In genomic region chr2:32134039-32134438, GRCm38 (mm10) we compare ENCODE assay signal across 8 mouse cellular contexts. TPM values are rescaled to one million over a fixed set of nuclear protein-coding genes. Genes with fewer than 3 reads are reported as not detected.
DNase-seq lines count a peak whose midpoint lies in the region; ATAC-seq and TF ChIP-seq lines count a peak whose summit lies in the region.

No protein-coding gene starts in this region.

- H3K4me1 ChIP-seq in hindbrain, embryonic 11.5 days (replicated peaks; ENCODE audit: control insufficient read depth, insufficient read depth, low read length) = no peaks in the 10 kb centered on the region
- H3K4me1 ChIP-seq in hindbrain, embryonic 16.5 days (ENCODE audit: control insufficient read depth, insufficient read depth, low read depth, low read length) = peaks cover 7% of the 10 kb centered on the region
- peaks cover 8% of the 10 kb centered on the region for H3K4me1 ChIP-seq in intestine, embryonic 15.5 days (replicated peaks)
- no peaks in the 10 kb centered on the region; the same call in 1 of the 2 replicates for H3K4me1 ChIP-seq in testis, adult 2 months (ENCODE audit: control insufficient read depth, insufficient read depth, low read length)

- no peak overlapping the region for H3K9ac ChIP-seq in hindbrain, embryonic 11.5 days (ENCODE audit: low read depth, low read length)
- H3K9ac ChIP-seq in hindbrain, embryonic 16.5 days (ENCODE audit: low read depth, low read length) = no peak overlapping the region
- no peak overlapping the region for H3K9ac ChIP-seq in intestine, embryonic 15.5 days

- no peak for TF ChIP-seq POLR2A in testis, adult 2 months (IDR thresholded peaks at IDR 0.05; ENCODE audit: control insufficient read depth, low read depth, low read length)

- peak; percentile 48; the same call in 1 of the 2 replicates for TF ChIP-seq CTCF in testis, adult 2 months (IDR thresholded peaks at IDR 0.05; ENCODE audit: control insufficient read depth, insufficient read depth, insufficient replicate concordance, low read depth, low read length)

- peak; percentile 87 for DNase-seq in hindbrain, embryonic 11.5 days (ENCODE audit: low spot score)
- peak; percentile 90 for DNase-seq in c-Kit-positive CD71-negative TER-119-negative erythroid progenitor cells, embryonic 14.5 days (ENCODE audit: low read depth)
- DNase-seq in left cerebral cortex, postnatal 36 days (ENCODE audit: low spot score in 2 of 2) = peak; percentile 82 to 89
- peak; percentile 95 for DNase-seq in naive thymus-derived CD4-positive, alpha-beta T cell, adult 2 months (ENCODE audit: low read depth)

- no peaks in the 10 kb centered on the region for H3K27me3 ChIP-seq in hindbrain, embryonic 11.5 days (ENCODE audit: control insufficient read depth, insufficient read depth, low read length)
- H3K27me3 ChIP-seq in hindbrain, embryonic 16.5 days (replicated peaks; ENCODE audit: control insufficient read depth, insufficient read depth, low read length) = no peaks in the 10 kb centered on the region
- H3K27me3 ChIP-seq in intestine, embryonic 15.5 days (replicated peaks) = no peaks in the 10 kb centered on the region
- no peaks in the 10 kb centered on the region for H3K27me3 ChIP-seq in testis, adult 2 months (ENCODE audit: control insufficient read depth, insufficient read depth, low read length)

- H3K4me2 ChIP-seq in hindbrain, embryonic 11.5 days (replicated peaks; ENCODE audit: low read depth, low read length) = no peak overlapping the region
- H3K4me2 ChIP-seq in hindbrain, embryonic 16.5 days (ENCODE audit: low read length) = no peak overlapping the region
- no peak overlapping the region for H3K4me2 ChIP-seq in intestine, embryonic 15.5 days (replicated peaks)

- WGBS in hindbrain, embryonic 11.5 days = 3% methylated on average over 2 of the region's 2 CpGs
- 3% methylated on average over 2 of the region's 2 CpGs for WGBS in hindbrain, embryonic 16.5 days
- WGBS in intestine, embryonic 15.5 days = 8% methylated on average over 2 of the region's 2 CpGs

- intact Hi-C loops in left cerebral cortex, postnatal 36 days (cut with DNase I) = loop anchor here (5.0 to 10.0 kb wide), 3 partner anchors 52 to 219 kb away; partner anchors contain the start of gene Fam78a

- no peak for ATAC-seq in hindbrain, embryonic 11.5 days (ENCODE audit: low FRiP score)
- no peak for ATAC-seq in hindbrain, embryonic 16.5 days
- ATAC-seq in frontal cortex, adult (ENCODE audit: low TSS enrichment) = peak; percentile 36
- peak; percentile 23 for ATAC-seq in intestine, embryonic 15.5 days

- no peak overlapping the region for H3K4me3 ChIP-seq in hindbrain, embryonic 11.5 days (ENCODE audit: low read depth, low read length)
- H3K4me3 ChIP-seq in hindbrain, embryonic 16.5 days (ENCODE audit: low read length) = no peak overlapping the region
- H3K4me3 ChIP-seq in intestine, embryonic 15.5 days (replicated peaks) = no peak overlapping the region
- no peak overlapping the region for H3K4me3 ChIP-seq in testis, adult 2 months (ENCODE audit: control insufficient read depth, low read depth, low read length)

- no peaks in the 10 kb centered on the region for H3K36me3 ChIP-seq in hindbrain, embryonic 11.5 days (ENCODE audit: control insufficient read depth, insufficient read depth, low read length)
- H3K36me3 ChIP-seq in hindbrain, embryonic 16.5 days (ENCODE audit: control insufficient read depth, insufficient read depth, low read length) = no peaks in the 10 kb centered on the region
- H3K36me3 ChIP-seq in intestine, embryonic 15.5 days = no peaks in the 10 kb centered on the region
- no peaks in the 10 kb centered on the region for H3K36me3 ChIP-seq in testis, adult 2 months (ENCODE audit: control insufficient read depth, insufficient read depth, low read length)

- H3K9me3 ChIP-seq in hindbrain, embryonic 11.5 days (ENCODE audit: control insufficient read depth, low read length) = no peaks in the 10 kb centered on the region
- no peaks in the 10 kb centered on the region for H3K9me3 ChIP-seq in hindbrain, embryonic 16.5 days (ENCODE audit: control insufficient read depth, low read length)
- H3K9me3 ChIP-seq in intestine, embryonic 15.5 days = no peaks in the 10 kb centered on the region

- H3K27ac ChIP-seq in hindbrain, embryonic 11.5 days (ENCODE audit: low read depth, low read length) = no peak overlapping the region
- H3K27ac ChIP-seq in hindbrain, embryonic 16.5 days (ENCODE audit: low read depth, low read length) = no peak overlapping the region
- H3K27ac ChIP-seq in intestine, embryonic 15.5 days = no peak overlapping the region
- no peak overlapping the region for H3K27ac ChIP-seq in testis, adult 2 months (ENCODE audit: control insufficient read depth, insufficient read depth, low read depth, low read length)

RNA-seq across cellular contexts. Expression of gene Prrc2b, which starts 16.8 kb away (rescaled TPM):
- 57.6 and 69.0 TPM in 2 replicates for polyA plus RNA-seq in hindbrain, embryonic 11.5 days (2014; fragmentation: Nextera tagmentation; extraction: Ambion mirVana)
- polyA plus RNA-seq in hindbrain, embryonic 16.5 days (2015; fragmentation: Nextera tagmentation; extraction: Ambion mirVana) = 49.7 and 66.2 TPM in 2 replicates
- polyA plus RNA-seq in intestine, embryonic 15.5 days (2015; fragmentation: Nextera tagmentation; extraction: Ambion mirVana) = 32.5 and 36.1 TPM in 2 replicates
- 100 to 1,000 TPM; 257 to 259 TPM for total RNA-seq in left cerebral cortex, postnatal 36 days (2021)
- 5.5 and 5.7 TPM in 2 replicates for polyA plus RNA-seq in testis, adult 2 months (2012; rRNA removed)

RNA-seq across cellular contexts. Expression of gene Plpp7, which starts 38.7 kb away (rescaled TPM):
- polyA plus RNA-seq in hindbrain, embryonic 11.5 days (2014; fragmentation: Nextera tagmentation; extraction: Ambion mirVana) = 5.5 and 7.5 TPM in 2 replicates
- 31.1 and 33.2 TPM in 2 replicates for polyA plus RNA-seq in hindbrain, embryonic 16.5 days (2015; fragmentation: Nextera tagmentation; extraction: Ambion mirVana)
- 4.3 and 4.5 TPM in 2 replicates for polyA plus RNA-seq in intestine, embryonic 15.5 days (2015; fragmentation: Nextera tagmentation; extraction: Ambion mirVana)
- total RNA-seq in left cerebral cortex, postnatal 36 days (2021) = 10 to 100 TPM; 27.3 to 33.7 TPM
- 4.6 and 4.7 TPM in 2 replicates for polyA plus RNA-seq in testis, adult 2 months (2012; rRNA removed)

RNA-seq across cellular contexts. Expression of gene Fam78a, which starts 49.4 kb away (rescaled TPM):
- polyA plus RNA-seq in hindbrain, embryonic 11.5 days (2014; fragmentation: Nextera tagmentation; extraction: Ambion mirVana) = 0.91 and 1.3 TPM in 2 replicates
- 0.50 and 0.69 TPM in 2 replicates for polyA plus RNA-seq in hindbrain, embryonic 16.5 days (2015; fragmentation: Nextera tagmentation; extraction: Ambion mirVana)
- polyA plus RNA-seq in intestine, embryonic 15.5 days (2015; fragmentation: Nextera tagmentation; extraction: Ambion mirVana) = 1.8 and 2.0 TPM in 2 replicates
- 1 to 10 TPM; 3.7 to 8.8 TPM for total RNA-seq in left cerebral cortex, postnatal 36 days (2021)
- polyA plus RNA-seq in testis, adult 2 months (2012; rRNA removed) = 276 and 286 TPM in 2 replicates

Comparison
In these comparisons a context has a peak if more than half of its experiments do, and no peak if none do; other contexts are left out.
1. ATAC-seq: peak in frontal cortex, adult (single experiment) and intestine, embryonic 15.5 days (single experiment); none in hindbrain, embryonic 11.5 days (single experiment) and hindbrain, embryonic 16.5 days (single experiment).
2. RNA of gene Fam78a, which starts 49.4 kb away (polyA plus RNA-seq): 276 to 286 TPM in testis, adult 2 months; 1.8 to 2.0 TPM in intestine, embryonic 15.5 days, 0.91 to 1.3 TPM in hindbrain, embryonic 11.5 days and 0.50 to 0.69 TPM in hindbrain, embryonic 16.5 days; every median in the first group is over 10 times any median in the second.
3. Peak in every context shown above with its lines, with median percentiles within 50 percentile points of each other: DNase-seq.